Mouse (Mus musculus) left cerebral cortex, postnatal 4 days (tissue): ENCODE results near the gene Jpt2. TPM values are rescaled to one million over a fixed set of nuclear protein-coding genes. Genes with fewer than 3 reads are reported as not detected.

Experiments used
- DNase-seq: peaks from one replicate; pipeline ENCODE4 v3.0.0-alpha.2; 2022
- intact Hi-C: fragments of 180-260 bp; cut with DNase I; formaldehyde crosslinking; loops from one replicate; pipeline ENCODE4 v1.15.1; 2025
- total RNA-seq, 2 experiments: library from RNA; stranded (reverse); gene quantifications; 2 replicates each; pipeline ENCODE4 v1.2.3; 2021

The Jpt2 gene
- total RNA-seq, 2 experiments from 2014 or later: 31.5 to 37.2 TPM

- intact Hi-C loops: no loop called here
Measured at GRCm38 (mm10) chr17:24913984-24914383, 46.5 kb downstream of the Jpt2 start.

GRCm38 (mm10) chr17:24907591-24907990 is 52.9 kb downstream of the Jpt2 start:
- DNase-seq: no peak
- intact Hi-C loops: no loop called here

More at GRCm38 (mm10) chr17:24913984-24914383, 46.5 kb downstream of the Jpt2 start:
- DNase-seq: no peak

- intact Hi-C loops: no loop called here
- no peak for DNase-seq
Measured at GRCm38 (mm10) chr17:24903767-24904166, 56.7 kb downstream of the Jpt2 start.

- DNase-seq: no peak
- intact Hi-C loops: no loop called here
Measured at GRCm38 (mm10) chr17:24902671-24903474, 57.6 kb downstream of the Jpt2 start.

- no peak for DNase-seq
- intact Hi-C loops: no loop called here
Measured at GRCm38 (mm10) chr17:24902124-24902523, 58.4 kb downstream of the Jpt2 start.

GRCm38 (mm10) chr17:24900014-24900413 is 60.5 kb downstream of the Jpt2 start:
- intact Hi-C loops: no loop called here
- DNase-seq: no peak

- intact Hi-C loops: no loop called here
- DNase-seq: no peak
Measured at GRCm38 (mm10) chr17:24899153-24899552, 61.3 kb downstream of the Jpt2 start.

- intact Hi-C loops: no loop called here
- no peak for DNase-seq
Measured at GRCm38 (mm10) chr17:24898041-24898854, 62.2 kb downstream of the Jpt2 start.

- intact Hi-C loops: no loop called here
- DNase-seq: no peak
Measured at GRCm38 (mm10) chr17:24897600-24897999, 62.9 kb downstream of the Jpt2 start.

GRCm38 (mm10) chr17:24896993-24897269 is 63.6 kb downstream of the Jpt2 start:
- intact Hi-C loops: no loop called here
- no peak for DNase-seq

GRCm38 (mm10) chr17:24896241-24896992 is 64.1 kb downstream of the Jpt2 start, which contains the start of gene Nme3:
Gene Nme3, plus strand, starts transcription at chr17:24896500.
- peak; percentile 75 for DNase-seq
- intact Hi-C loops: no loop called here

- intact Hi-C loops: no loop called here
Measured at GRCm38 (mm10) chr17:24895571-24896240, 64.8 kb downstream of the Jpt2 start.

GRCm38 (mm10) chr17:24894995-24895547 is 65.4 kb downstream of the Jpt2 start, which contains the start of the genes Eme2 and Mrps34:
Gene Eme2, minus strand, starts transcription at chr17:24895087.
Gene Mrps34, plus strand, starts transcription at chr17:24895116.
- peak; percentile 81 for DNase-seq
- intact Hi-C loops: no loop called here

More at GRCm38 (mm10) chr17:24895571-24896240, 64.8 kb downstream of the Jpt2 start:
- no peak for DNase-seq

- no peak for DNase-seq
- intact Hi-C loops: no loop called here
Measured at GRCm38 (mm10) chr17:24894061-24894994, 66.2 kb downstream of the Jpt2 start.

- intact Hi-C loops: no loop called here
- DNase-seq: no peak
Measured at GRCm38 (mm10) chr17:24893276-24893675, 67.2 kb downstream of the Jpt2 start.

- DNase-seq: no peak
- intact Hi-C loops: no loop called here
Measured at GRCm38 (mm10) chr17:24892785-24893184, 67.7 kb downstream of the Jpt2 start.

- intact Hi-C loops: no loop called here
- no peak for DNase-seq
Measured at GRCm38 (mm10) chr17:24891321-24891720, 69.2 kb downstream of the Jpt2 start.

- DNase-seq: no peak
- intact Hi-C loops: no loop called here
Measured at GRCm38 (mm10) chr17:24890151-24891092, 70.1 kb downstream of the Jpt2 start.
